Mouse (Mus musculus) liver, postnatal 0 days (tissue): ENCODE results near the gene Sash3.

Experiments
- CTCF ChIP-seq: sonication (generic); IDR thresholded peaks from 2 replicates; pipeline ENCODE4 v1.5.1; 2016; ENCODE audit warnings: antibody characterized with exemption, low read depth
- EP300 ChIP-seq: IDR thresholded peaks from 2 replicates; pipeline ENCODE4 v1.6.1; 2016; ENCODE audit warnings: antibody characterized with exemption, low read depth, mild to moderate bottlenecking

GRCm38 (mm10) chrX:48138539-48139275 lies 7.5 kb upstream of the Sash3 start:
- TF ChIP-seq CTCF (no peak), EP300 (peak; percentile 76)
